Mouse (Mus musculus) lung, postnatal 0 days (tissue): ENCODE data around the gene Coasy. TPM values are rescaled to one million over a fixed set of nuclear protein-coding genes. Genes with fewer than 3 reads are reported as not detected.

ENCODE experiments used
- ATAC-seq: fragments of 200-750 bp; cut with Nextera tagmentation; 2 replicates; pipeline ENCODE4 v1.8.0; 2017; ENCODE audit warnings: moderate library complexity
- DNase-seq: peaks from one replicate; pipeline ENCODE4 v3.0.0-alpha.2; 2016; ENCODE audit warnings: low spot score
- H3K27ac ChIP-seq: fragments of 300-500 bp; sonication (generic); 2 replicates; pipeline ENCODE4 v1.5.1; 2014; ENCODE audit warnings: antibody characterized with exemption, mild to moderate bottlenecking, low read length, mixed read lengths
- H3K27me3 ChIP-seq: fragments of 300-500 bp; sonication (generic); replicated peaks from 2 replicates; pipeline ENCODE4 v1.6.1; 2014; ENCODE audit warnings: low read length, mixed read lengths; ENCODE audit not compliant: insufficient read depth
- H3K36me3 ChIP-seq: fragments of 300-500 bp; sonication (generic); 2 replicates; pipeline ENCODE4 v1.6.1; 2014; ENCODE audit warnings: low read length, mixed read lengths; ENCODE audit not compliant: insufficient read depth
- H3K4me1 ChIP-seq: fragments of 300-500 bp; sonication (generic); 2 replicates; pipeline ENCODE4 v1.6.1; 2014; ENCODE audit warnings: antibody characterized with exemption, low read depth, low read length, mixed read lengths; ENCODE audit not compliant: insufficient read depth
- H3K4me2 ChIP-seq: fragments of 300-500 bp; sonication (generic); replicated peaks from 2 replicates; pipeline ENCODE4 v1.6.1; 2014; ENCODE audit warnings: low read depth, mild to moderate bottlenecking, low read length, moderate library complexity, mixed read lengths
- H3K4me3 ChIP-seq: fragments of 300-500 bp; sonication (generic); 2 replicates; pipeline ENCODE4 v1.5.1; 2014; ENCODE audit warnings: low read depth, low read length
- H3K9ac ChIP-seq: fragments of 300-500 bp; sonication (generic); replicated peaks from 2 replicates; pipeline ENCODE4 v1.6.1; 2014; ENCODE audit warnings: low read depth, mild to moderate bottlenecking
- H3K9me3 ChIP-seq: fragments of 300-500 bp; sonication (generic); 2 replicates; pipeline ENCODE4 v1.6.1; 2016; ENCODE audit warnings: low read length, mixed read lengths
- CTCF ChIP-seq: IDR thresholded peaks from 2 replicates; pipeline ENCODE4 v1.5.1; 2016; ENCODE audit warnings: antibody characterized with exemption, mild to moderate bottlenecking
- EP300 ChIP-seq: IDR thresholded peaks from 2 replicates; pipeline ENCODE4 v1.6.1; 2016; ENCODE audit warnings: antibody characterized with exemption, mild to moderate bottlenecking, control low read depth
- WGBS: fragments of 180-500 bp; shearing (Covaris S2); extraction: QIAGEN DNeasy Blood & Tissue Kit; methylation state at CpG from one replicate; pipeline ENCODE4 v1.1.7; 2014; 5-methylcytosine and 5-hydroxymethylcytosine counted together
- polyA plus RNA-seq: library from polyadenylated mRNA; unstranded; fragments of >200 nt; fragmentation: Nextera tagmentation; extraction: Ambion mirVana; gene quantifications from 2 replicates; pipeline ENCODE4 v1.2.1, GENCODE M21; 2015

The Coasy gene
- polyA plus RNA-seq, 1 experiment from 2014 or later: 30.5 TPM

DNA sequence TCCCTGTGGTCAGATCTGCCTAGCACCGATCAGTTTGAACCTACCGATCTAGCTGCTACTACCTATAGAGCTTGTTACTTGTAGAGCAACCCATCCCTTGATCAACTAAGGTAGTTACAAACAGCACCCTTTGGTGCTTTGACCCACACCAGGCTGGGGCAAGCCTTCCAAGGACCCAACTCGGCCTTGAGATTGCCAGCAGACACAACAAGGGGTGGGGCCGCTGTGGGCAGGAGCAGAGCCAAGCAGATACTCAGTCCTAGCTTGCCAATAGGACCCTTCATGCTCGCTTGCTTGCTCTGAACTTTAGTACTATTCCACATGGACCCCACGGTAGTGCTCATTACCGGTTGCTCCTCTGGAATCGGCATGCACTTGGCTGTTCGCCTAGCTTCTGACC lies 4.2 kb upstream of the Coasy start, which contains the start of gene Hsd17b1:
Gene Hsd17b1 (plus strand): TSS at position 291 of the 400 bp plus-strand sequence.
- H3K9me3 ChIP-seq: no peaks in the 10 kb centered on the region
- DNase-seq (no peak), ATAC-seq (no peak)
- no peak within 1 kb of the TSS for H3K4me2 ChIP-seq
- WGBS: 72% methylated on average over 9 of the region's 9 CpGs
- TF ChIP-seq CTCF (no peak), EP300 (no peak)
- no peaks in the 10 kb centered on the region for H3K36me3 ChIP-seq
- H3K9ac ChIP-seq: no peak within 1 kb of the TSS
- no peak within 1 kb of the TSS for H3K27ac ChIP-seq
- peaks cover 15% of the 10 kb centered on the region for H3K27me3 ChIP-seq
- H3K4me3 ChIP-seq: no peak within 1 kb of the TSS
- H3K4me1 ChIP-seq: peaks cover 3% of the 10 kb centered on the region

DNA sequence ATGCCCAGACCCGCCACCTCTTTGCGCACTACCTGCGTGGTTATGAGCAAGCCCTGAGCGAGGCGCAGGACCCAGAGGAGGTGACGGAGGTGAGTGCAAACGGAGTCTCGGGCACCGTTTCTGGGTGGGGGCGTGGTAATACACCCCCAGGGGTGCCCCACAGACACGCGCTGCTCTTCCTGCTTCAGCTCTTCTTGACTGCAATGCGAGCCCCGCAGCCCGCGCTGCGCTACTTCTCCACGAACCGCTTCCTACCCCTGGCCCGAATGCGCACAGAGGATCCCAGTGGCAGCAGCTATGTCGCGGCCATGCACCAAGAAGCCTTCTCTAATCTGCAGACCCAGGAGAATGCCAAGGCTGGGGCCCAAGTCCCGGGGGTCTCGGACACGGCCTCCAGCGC lies 2.6 kb upstream of the Coasy start:
- Histone ChIP-seq H3K4me3 (no peak overlapping the region), H3K9ac (no peak overlapping the region), H3K4me1 (peaks cover 8% of the 10 kb centered on the region), H3K36me3 (no peaks in the 10 kb centered on the region), H3K4me2 (no peak overlapping the region), H3K27ac (no peak overlapping the region), H3K27me3 (peaks cover 15% of the 10 kb centered on the region), H3K9me3 (no peaks in the 10 kb centered on the region)
- no peak for TF ChIP-seq CTCF
- TF ChIP-seq EP300: no peak
- ATAC-seq (no peak), DNase-seq (no peak)
- WGBS: 4% methylated on average over 27 of the region's 27 CpGs

DNA sequence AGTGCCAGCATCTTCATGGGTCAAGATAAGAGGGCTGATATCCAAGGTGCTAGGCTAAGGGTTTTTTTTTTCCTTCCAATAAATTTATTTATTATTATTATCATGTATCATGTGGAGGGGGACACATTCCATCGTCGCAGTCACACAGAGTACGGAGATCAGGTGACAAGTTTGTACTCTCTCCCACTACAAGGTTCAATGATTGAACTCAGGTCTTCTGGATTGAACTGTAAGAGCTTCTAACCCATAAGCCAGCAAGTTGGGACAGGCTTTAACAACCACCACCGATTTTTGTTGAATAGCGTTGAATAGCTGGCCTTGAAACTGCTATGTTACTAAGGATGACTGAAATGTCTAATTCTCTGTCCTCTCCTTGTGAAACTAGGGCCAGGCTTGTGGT lies 1.9 kb upstream of the Coasy start:
- Histone ChIP-seq H3K4me2 (no peak overlapping the region), H3K9me3 (no peaks in the 10 kb centered on the region), H3K36me3 (no peaks in the 10 kb centered on the region), H3K27ac (no peak overlapping the region), H3K4me1 (peaks cover 8% of the 10 kb centered on the region), H3K9ac (no peak overlapping the region), H3K4me3 (no peak overlapping the region), H3K27me3 (peaks cover 15% of the 10 kb centered on the region)
- WGBS: 71% methylated on average over 5 of the region's 5 CpGs
- DNase-seq (no peak), ATAC-seq (no peak)
- no peak for TF ChIP-seq CTCF
- TF ChIP-seq EP300: no peak

DNA sequence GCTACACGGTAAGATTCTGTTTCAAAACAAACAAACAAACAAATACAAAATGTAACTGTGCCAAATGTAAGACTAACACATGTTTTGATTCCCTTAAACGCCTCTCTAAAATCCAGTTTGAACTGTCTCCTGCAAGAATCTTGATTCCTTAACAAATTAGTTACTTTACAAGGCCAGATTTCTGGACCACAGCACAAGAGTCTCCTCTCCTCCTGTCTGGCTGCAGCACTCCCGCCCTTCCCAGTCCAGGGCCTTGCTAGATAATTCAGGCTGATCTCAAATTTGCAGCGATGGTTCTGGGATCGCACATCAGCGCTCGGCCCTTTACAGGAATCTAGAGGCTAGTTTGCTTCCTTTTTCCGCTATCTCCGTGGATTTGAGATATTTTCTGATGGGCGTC lies 706 bp upstream of the Coasy start:
- peaks cover 15% of the 10 kb centered on the region for H3K27me3 ChIP-seq
- H3K4me3 ChIP-seq: peak overlapping the region; percentile 56
- 5% methylated on average over 10 of the region's 10 CpGs for WGBS
- peak overlapping the region; percentile 92 for H3K27ac ChIP-seq
- H3K4me1 ChIP-seq: peaks cover 14% of the 10 kb centered on the region
- 0 out of 2 replicates have a peak overlapping the region, but pooled peaks have one; percentile 6 for H3K9ac ChIP-seq
- DNase-seq (peak; percentile 26), ATAC-seq (no peak)
- H3K4me2 ChIP-seq: peak overlapping the region; percentile 90
- H3K36me3 ChIP-seq: no peaks in the 10 kb centered on the region
- no peaks in the 10 kb centered on the region for H3K9me3 ChIP-seq
- no peak for TF ChIP-seq EP300
- TF ChIP-seq CTCF: no peak

DNA sequence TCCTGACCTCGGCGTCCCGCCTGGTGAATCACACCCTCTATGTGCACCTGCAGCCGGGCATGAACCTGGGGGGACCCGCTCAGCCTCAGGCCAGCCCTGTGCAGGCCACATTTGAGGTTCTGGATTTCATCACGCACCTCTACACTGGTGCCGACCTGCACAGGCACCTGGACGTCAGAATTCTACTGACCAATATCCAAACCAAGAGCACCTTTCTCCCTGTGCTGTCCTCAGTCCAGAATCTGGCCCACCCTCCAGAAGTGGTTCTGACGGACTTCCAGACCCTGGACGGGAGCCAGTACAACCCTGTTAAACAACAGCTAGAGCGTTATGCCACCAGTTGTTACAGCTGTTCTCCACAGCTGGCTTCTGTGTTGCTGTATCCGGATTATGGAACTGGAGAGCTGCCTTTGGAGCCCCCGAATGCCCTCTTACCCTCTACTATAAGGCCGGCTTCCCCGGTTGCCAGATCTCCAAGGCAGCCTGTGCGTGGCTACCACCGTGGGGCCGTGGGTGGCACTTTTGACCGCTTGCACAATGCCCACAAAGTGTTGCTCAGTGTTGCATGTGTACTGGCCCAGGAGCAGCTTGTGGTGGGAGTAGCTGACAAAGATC lies 825 bp downstream of the Coasy start:
- H3K4me3 ChIP-seq: peak overlapping the region; percentile 56
- 22% methylated on average over 19 of the region's 19 CpGs for WGBS
- H3K4me2 ChIP-seq: peak overlapping the region; percentile 90
- H3K9ac ChIP-seq: peak overlapping the region; percentile 75
- peak overlapping the region; percentile 92 for H3K27ac ChIP-seq
- no peaks in the 10 kb centered on the region for H3K9me3 ChIP-seq
- H3K4me1 ChIP-seq: peaks cover 23% of the 10 kb centered on the region
- no peaks in the 10 kb centered on the region for H3K36me3 ChIP-seq
- peaks cover 15% of the 10 kb centered on the region for H3K27me3 ChIP-seq
- peak; percentile 42 for DNase-seq
- no peak for ATAC-seq
- TF ChIP-seq CTCF (no peak; the same call in 1 of the 2 replicates), EP300 (no peak)

DNA sequence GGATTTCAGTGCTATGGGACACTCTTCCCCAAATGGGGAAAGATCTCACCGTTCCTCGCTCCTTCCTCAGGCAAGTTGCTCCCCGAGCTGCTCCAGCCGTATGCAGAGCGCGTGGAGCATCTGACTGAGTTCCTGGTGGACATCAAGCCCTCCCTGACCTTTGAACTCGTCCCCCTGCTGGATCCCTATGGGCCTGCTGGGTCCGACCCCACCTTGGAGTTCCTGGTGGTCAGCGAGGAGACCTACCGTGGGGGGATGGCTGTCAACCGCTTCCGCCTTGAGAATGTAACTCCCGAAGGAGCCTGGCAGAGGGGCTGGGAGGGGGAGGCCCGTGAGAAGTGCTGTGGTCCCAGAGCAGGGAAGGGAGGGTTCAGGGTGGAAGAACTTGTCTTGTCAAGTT lies 1.9 kb downstream of the Coasy start:
- Histone ChIP-seq H3K4me3 (no peak overlapping the region), H3K9me3 (no peaks in the 10 kb centered on the region), H3K4me2 (no peak overlapping the region), H3K27ac (no peak overlapping the region), H3K9ac (no peak overlapping the region), H3K36me3 (no peaks in the 10 kb centered on the region), H3K4me1 (peaks cover 23% of the 10 kb centered on the region), H3K27me3 (peaks cover 7% of the 10 kb centered on the region; the same call in 1 of the 2 replicates)
- no peak for ATAC-seq
- no peak for DNase-seq
- no peak for TF ChIP-seq EP300
- TF ChIP-seq CTCF: no peak; the same call in 1 of the 2 replicates
- 87% methylated on average over 14 of the region's 14 CpGs for WGBS
